Mouse (Mus musculus) E14TG2a.4 (cell line): ENCODE measurements at regions not wholly inside any gene's neighbourhood (a gene's known extent, or its start where the extent isn't known, plus 50 kb on each side); places are given as distances from the start of the nearest gene placed in this dataset.

Experiments used
- CTCF ChIP-seq: conservative IDR thresholded peaks from 2 replicates; pipeline ENCODE4 v1.5.1; 2014; ENCODE audit warnings: low read length
- POU5F1 ChIP-seq: IDR thresholded peaks from 2 replicates; pipeline ENCODE4 v1.6.1; 2014; ENCODE audit warnings: low read length, borderline replicate concordance

DNA sequence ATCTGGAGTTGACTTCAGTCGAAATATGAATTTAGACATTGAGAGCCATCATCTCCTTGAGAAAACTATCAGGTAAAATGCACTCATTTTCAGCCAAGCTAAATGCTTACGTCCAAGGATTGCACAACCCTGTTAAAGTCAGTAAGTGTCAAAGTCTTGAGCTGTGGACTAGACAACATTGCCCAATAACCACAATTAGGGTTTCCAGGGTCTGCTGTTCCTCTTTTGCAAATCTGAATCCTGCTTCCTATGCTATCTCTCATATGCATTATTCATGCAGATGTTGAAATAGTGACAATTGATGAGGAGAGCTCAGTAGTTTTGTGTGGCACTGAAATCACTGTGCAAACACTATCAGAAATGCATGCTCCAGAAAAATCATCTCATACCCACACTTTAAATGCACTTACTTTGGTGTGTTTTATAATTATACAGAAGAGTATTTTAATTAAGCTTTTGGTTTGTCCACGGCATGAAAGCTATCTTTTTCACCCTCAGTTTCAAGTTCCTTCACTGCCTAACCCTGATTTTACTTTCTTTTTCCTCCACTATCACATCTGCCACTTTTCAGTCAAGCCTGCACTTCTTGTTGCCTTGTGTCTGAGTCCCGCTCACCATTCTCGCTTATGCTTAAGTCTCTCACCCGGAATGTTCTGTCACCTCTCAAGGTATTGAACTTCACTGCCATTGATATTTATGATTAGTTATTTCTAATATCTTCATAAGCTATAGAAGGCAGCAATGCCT, 429.4 kb upstream of the Mef2c start:
- no peak for TF ChIP-seq CTCF
- TF ChIP-seq POU5F1 = no peak
